Mouse (Mus musculus): ENCODE results near the gene Ccdc107.
"Not testable (repeated sequence)": the region's sequence is repeated elsewhere in the genome, so short reads cannot be mapped to it uniquely, and the experiment has no call there.

The Ccdc107 gene

GRCm38 (mm10) chr4:43492821-43493185, at the start of gene Ccdc107:
Gene Ccdc107, plus strand, starts transcription at chr4:43492900.
- peak; percentile 97 for DNase-seq

DNA sequence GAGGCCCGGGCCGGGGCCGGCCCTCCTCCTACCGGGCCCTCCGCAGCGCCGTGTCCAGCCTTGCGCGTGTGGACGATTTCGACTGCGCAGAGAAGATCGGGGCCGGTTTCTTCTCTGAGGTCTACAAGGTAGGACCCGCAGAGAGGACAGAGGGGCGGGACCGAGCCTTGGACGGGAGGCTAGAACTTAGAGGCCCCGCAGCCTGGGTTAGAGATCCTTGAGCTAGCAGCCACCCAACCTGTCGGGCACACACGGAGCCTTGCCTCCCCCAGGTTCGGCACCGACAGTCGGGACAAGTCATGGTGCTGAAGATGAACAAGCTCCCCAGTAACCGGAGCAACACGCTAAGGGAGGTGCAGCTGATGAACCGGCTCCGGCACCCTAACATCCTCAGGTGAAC, 49.2 kb upstream of the Ccdc107 start:
- DNase-seq: no peak

GRCm38 (mm10) chr4:43447251-43447650, 45.4 kb upstream of the Ccdc107 start:
- no peak for DNase-seq

GRCm38 (mm10) chr4:43448554-43448953, 44.1 kb upstream of the Ccdc107 start:
- no peak for DNase-seq

- DNase-seq: no peak
Measured at GRCm38 (mm10) chr4:43452315-43452714, 40.4 kb upstream of the Ccdc107 start.

GRCm38 (mm10) chr4:43453413-43453812, 39.3 kb upstream of the Ccdc107 start:
- no peak for DNase-seq

DNA sequence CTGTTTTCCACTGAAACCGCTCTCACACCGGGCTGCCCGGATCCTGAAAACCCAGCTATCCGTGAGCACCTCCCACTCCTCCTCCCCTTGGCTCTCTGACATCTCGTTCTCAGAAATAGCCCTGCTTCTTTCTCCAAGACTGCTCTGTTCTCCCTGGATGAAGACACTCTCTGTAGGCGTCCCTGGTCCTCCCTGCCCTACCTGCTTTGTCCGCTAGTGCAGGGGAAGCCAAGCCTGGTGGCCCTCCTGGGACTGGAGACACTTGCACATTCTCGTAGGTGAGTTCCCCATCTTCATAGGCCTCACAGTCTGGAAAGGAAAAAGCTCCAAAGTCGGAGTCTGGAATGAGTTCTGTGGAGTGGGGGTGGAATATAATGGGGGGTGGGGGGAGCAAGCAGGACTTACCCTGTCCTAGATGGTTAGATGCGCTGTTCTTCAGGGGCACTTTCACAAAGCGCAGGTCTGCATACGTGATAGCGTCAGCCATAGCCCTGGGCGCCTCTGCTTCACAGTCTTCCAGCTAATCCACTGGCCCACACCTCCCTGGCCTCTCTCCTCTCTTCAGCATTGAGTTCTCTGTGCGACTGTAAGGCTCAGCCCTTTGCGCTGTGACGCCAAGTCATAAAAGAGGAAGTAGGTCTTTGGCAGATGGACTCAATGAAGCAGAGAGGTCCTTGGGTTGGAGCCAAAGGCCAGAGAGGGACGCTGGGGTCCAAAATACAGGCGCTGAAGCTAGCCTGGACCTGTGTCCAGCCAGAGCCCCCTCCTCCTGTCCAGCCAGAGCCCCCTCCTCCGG, 38.5 kb upstream of the Ccdc107 start, which contains the start of gene Cd72:
Gene Cd72, minus strand, starts transcription at position 588 of the 796 bp plus-strand sequence.
- no peak for DNase-seq

DNA sequence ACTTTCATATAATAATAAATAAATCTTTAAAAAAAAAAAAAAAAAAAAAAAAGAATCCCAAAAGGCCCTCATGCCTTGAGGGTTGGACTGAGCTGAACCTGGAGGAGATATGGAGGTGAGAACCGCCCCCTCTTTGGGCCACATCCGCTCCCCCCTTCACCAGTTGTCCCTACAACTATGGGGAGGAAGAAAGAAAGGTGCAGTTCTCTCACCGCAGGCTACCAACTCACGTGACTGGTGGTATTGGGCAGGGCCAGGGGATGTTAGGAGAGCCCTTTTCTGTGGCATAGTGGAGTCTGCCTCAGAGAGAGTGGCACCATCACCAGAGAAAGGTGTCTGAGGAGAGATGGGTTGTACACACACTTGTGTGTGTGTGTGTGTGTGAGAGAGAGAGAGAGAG, 36.2 kb upstream of the Ccdc107 start:
- no peak for DNase-seq

- DNase-seq: no peak
Measured at GRCm38 (mm10) chr4:43457124-43457523, 35.6 kb upstream of the Ccdc107 start.

DNA sequence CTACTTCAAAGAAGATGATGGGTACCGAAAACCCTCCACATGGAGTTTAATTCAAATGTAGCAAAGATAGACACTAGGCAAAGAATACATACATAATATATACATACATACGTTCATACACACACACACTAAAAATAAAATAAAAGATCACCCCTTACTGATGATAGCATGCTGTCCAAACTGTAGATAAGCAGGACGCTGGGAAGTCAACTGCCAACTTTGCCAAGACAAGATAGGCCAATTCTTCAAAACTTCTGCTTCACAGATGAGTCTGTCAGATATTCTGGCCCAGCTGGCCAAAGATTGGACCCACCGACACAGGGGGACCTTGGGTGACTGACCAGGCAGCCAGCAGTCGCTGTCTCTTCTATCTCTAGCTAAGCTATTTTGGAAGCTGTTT, 29.6 kb upstream of the Ccdc107 start:
- DNase-seq: no peak

DNA sequence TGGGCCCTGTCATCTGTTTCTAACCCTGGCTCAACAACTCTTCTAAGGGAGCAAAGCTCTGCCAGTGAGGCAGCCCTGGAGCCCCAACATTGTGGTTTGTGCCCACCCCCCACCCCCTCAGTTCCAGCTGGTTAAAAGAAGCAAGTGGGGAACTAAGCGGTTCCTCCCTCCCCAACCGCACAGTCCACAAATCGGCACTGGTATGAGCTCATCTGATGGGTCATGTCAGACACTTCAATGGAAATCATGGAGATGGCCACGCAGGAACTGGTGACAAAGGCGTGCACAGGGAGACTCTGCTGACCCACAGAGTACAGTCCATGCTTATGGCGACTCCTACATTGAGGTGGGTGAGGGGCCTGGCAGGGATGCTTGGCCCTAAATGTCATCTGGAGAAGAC, 26.8 kb upstream of the Ccdc107 start:
- DNase-seq: no peak

DNA sequence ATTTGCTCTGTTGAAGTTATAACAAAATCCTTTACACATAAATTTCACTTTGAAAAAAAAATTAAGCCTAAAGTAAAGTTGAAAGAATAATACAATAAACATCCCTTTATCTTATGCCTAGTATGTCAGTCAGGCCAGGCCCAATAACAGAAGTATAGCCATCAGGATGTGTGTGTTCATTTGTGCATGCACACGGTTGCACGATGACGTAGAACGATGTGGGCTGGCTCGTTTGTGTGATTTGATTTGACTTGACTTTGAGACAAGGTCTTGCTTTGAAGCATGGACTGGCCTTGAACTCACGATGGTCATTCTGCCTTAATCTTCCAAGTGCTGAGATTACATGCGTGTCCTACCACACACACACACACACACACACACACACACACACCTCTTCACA, 25.8 kb upstream of the Ccdc107 start:
- DNase-seq: no peak

DNA sequence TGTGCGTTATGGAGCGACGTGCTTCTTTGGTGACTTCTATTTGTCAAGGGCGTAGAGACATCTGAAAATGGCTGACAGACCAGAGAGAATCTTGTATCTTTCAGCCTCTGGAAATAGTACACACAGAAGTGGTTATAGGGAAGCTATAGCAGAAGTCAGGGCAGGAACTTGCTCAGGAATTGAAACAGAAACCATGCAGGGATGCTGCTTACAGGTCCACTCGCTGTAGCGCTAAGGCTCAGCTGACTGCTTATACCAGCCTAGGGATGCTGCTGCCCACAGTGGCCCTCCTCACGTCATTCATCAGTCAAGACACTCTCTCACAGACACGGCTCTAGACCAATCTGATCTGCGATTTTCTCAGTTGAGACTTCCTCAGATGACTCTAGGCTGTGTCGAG, 22.4 kb upstream of the Ccdc107 start:
- DNase-seq: no peak

DNA sequence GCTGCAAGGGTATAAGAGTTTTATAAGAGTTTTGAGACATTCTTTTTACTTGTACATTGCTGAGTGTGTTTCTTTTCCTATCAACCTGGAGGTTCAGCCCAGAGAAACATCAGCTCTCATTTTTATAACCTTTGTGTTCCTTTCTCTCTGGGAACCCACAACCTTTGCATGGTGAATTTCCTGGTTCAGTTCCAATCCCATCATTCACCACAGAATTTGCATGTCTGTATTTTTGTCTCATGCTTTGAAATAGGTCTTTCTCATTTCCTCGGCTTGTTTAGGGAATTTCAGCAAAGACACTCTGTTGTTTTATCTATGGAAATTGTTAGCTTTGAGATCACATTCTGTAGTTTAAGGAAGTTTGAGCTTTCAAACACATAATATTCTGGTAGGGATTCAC, 19.1 kb upstream of the Ccdc107 start:
- DNase-seq: no peak

GRCm38 (mm10) chr4:43476604-43477003, 16.1 kb upstream of the Ccdc107 start:
- no peak for DNase-seq

DNA sequence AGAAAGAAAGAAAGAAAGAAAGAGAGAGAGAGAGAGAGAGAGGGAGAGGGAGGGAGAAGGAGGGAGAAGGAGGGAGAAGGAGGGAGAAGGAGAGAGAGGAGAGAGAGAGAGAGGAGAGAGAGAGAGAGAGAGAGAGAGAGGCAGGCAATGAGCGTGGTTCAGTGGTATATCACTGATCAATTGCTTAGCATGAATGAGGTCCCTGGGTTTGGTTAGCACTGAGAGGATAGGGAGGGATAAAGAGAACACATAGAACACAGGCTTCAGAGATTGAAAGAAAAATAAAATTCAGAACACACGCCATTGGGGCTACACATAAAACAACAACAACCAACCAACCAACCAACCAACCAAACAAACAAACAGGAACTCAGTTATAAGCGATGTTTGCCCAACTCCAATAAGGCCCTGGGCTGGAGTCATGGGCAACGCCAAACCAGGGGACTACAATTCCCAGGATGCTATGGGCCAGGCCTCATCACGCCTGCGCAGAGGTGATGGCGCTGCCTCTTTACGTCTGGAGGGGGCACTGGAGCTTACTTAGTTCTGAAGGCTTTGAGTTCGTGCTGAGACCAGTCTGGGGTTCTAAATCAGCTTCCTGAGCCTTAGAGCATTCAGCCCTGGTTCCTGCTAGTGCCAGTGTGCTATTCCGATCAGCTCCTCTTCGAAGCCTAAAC, 14.7 kb upstream of the Ccdc107 start:
- peak; percentile 88 for DNase-seq

DNA sequence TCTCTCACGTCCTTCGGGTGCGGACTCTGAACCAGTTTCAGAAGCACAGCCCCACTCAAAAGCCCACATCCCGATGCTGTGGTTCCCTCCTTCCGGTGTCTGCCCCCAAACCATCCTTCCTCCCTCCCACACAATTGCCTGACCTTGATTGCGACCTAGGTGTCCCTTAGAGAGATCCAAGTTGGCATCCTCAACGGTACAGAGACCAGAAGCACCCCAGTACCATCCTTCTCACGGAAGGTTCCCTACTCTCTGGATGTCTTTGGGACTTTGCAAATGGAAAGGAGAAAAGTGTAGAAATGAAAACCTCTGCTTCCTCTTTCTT, 14.2 kb upstream of the Ccdc107 start:
- DNase-seq: no peak

- DNase-seq: no peak
Measured at GRCm38 (mm10) chr4:43478906-43479832, 13.5 kb upstream of the Ccdc107 start.

DNA sequence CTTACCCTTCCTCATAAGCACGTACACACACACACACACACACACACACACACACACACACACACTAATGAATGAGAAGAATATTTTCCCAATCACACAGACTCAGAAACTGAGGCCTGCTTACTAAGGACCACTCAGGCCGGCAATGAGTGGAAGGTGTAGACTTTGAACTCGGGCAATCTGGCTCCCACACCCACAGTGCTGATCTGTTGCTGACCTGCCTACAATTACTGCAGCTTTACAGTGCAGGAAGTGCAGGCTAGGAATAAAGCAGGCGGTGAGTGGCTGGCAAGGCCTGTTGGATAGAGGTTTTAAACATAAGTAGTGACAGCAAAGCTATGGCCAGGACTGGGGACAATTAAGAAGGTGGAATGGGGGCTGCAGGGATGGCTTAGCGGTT, 11.7 kb upstream of the Ccdc107 start:
- no peak for DNase-seq

- DNase-seq: no peak
Measured at GRCm38 (mm10) chr4:43481894-43482456, 10.7 kb upstream of the Ccdc107 start.

GRCm38 (mm10) chr4:43482591-43482990, 10.1 kb upstream of the Ccdc107 start:
- DNase-seq: no peak

GRCm38 (mm10) chr4:43483535-43484091, 9.1 kb upstream of the Ccdc107 start, which contains the start of gene Sit1:
Gene Sit1, minus strand, starts transcription at chr4:43483734.
- DNase-seq: no peak

GRCm38 (mm10) chr4:43485666-43486065, 7.0 kb upstream of the Ccdc107 start:
- DNase-seq: not testable (repeated sequence)

All from kidney, adult 11 months (tissue).